Mouse (Mus musculus): Measurements from ENCODE around the gene Atpaf2.
A peak's percentile ranks its signal among the peaks of the same experiment; 100 is the strongest.

The Atpaf2 gene

GRCm38 (mm10) chr11:60397172-60397571 is 21.1 kb downstream of the Atpaf2 start:
- no peak for DNase-seq (ENCODE audit: low read depth, low spot score)

- no peak for DNase-seq (ENCODE audit: low read depth, low spot score)
Measured at GRCm38 (mm10) chr11:60396546-60396945, 21.7 kb downstream of the Atpaf2 start.

GRCm38 (mm10) chr11:60391346-60391745 is 26.9 kb downstream of the Atpaf2 start:
- DNase-seq (ENCODE audit: low read depth, low spot score): no peak

- no peak for DNase-seq (ENCODE audit: low read depth, low spot score)
Measured at GRCm38 (mm10) chr11:60387944-60388343, 30.3 kb downstream of the Atpaf2 start.

- DNase-seq (ENCODE audit: low read depth, low spot score): no peak
Measured at GRCm38 (mm10) chr11:60385946-60386345, 32.3 kb downstream of the Atpaf2 start.

GRCm38 (mm10) chr11:60384762-60385421 is 33.4 kb downstream of the Atpaf2 start:
- DNase-seq (ENCODE audit: low read depth, low spot score): no peak

GRCm38 (mm10) chr11:60383518-60383917 is 34.7 kb downstream of the Atpaf2 start:
- DNase-seq (ENCODE audit: low read depth, low spot score): no peak

GRCm38 (mm10) chr11:60374481-60374880 is 43.8 kb downstream of the Atpaf2 start:
- no peak for DNase-seq (ENCODE audit: low read depth, low spot score)

GRCm38 (mm10) chr11:60370431-60370830 is 47.8 kb downstream of the Atpaf2 start:
- no peak for DNase-seq (ENCODE audit: low read depth, low spot score)

GRCm38 (mm10) chr11:60369448-60369847 is 48.8 kb downstream of the Atpaf2 start:
- DNase-seq (ENCODE audit: low read depth, low spot score): no peak

GRCm38 (mm10) chr11:60368909-60369308 is 49.3 kb downstream of the Atpaf2 start:
- DNase-seq (ENCODE audit: low read depth, low spot score): no peak

- DNase-seq (ENCODE audit: low read depth, low spot score): no peak
Measured at GRCm38 (mm10) chr11:60367256-60367655, 51.0 kb downstream of the Atpaf2 start.

GRCm38 (mm10) chr11:60366239-60367019 is 51.8 kb downstream of the Atpaf2 start:
- no peak for DNase-seq (ENCODE audit: low read depth, low spot score)

GRCm38 (mm10) chr11:60360631-60361201 is 57.5 kb downstream of the Atpaf2 start:
- no peak for DNase-seq (ENCODE audit: low read depth, low spot score)

GRCm38 (mm10) chr11:60359936-60360335 is 58.3 kb downstream of the Atpaf2 start:
- DNase-seq (ENCODE audit: low read depth, low spot score): no peak

- no peak for DNase-seq (ENCODE audit: low read depth, low spot score)
Measured at GRCm38 (mm10) chr11:60359138-60359537, 59.1 kb downstream of the Atpaf2 start.

- no peak for DNase-seq (ENCODE audit: low read depth, low spot score)
Measured at GRCm38 (mm10) chr11:60358548-60358947, 59.7 kb downstream of the Atpaf2 start.

GRCm38 (mm10) chr11:60357116-60357515 is 61.1 kb downstream of the Atpaf2 start:
- peak; percentile 73 for DNase-seq (ENCODE audit: low read depth, low spot score)

- peak; percentile 22 for DNase-seq (ENCODE audit: low read depth, low spot score)
Measured at GRCm38 (mm10) chr11:60355952-60356351, 62.3 kb downstream of the Atpaf2 start.

GRCm38 (mm10) chr11:60352559-60353411 is 65.5 kb downstream of the Atpaf2 start, which contains the start of the genes Tom1l2 and Drc3:
Gene Tom1l2 (minus strand): TSS chr11:60352905.
Gene Drc3 (plus strand): TSS chr11:60353329.
- peak; percentile 100 for DNase-seq (ENCODE audit: low read depth, low spot score)

GRCm38 (mm10) chr11:60351925-60352371 is 66.3 kb downstream of the Atpaf2 start:
- peak; percentile 54 for DNase-seq (ENCODE audit: low read depth, low spot score)

All from 3T3-L1 (cell line).